Mouse (Mus musculus): Measurements from ENCODE around the gene 1110002E22Rik. TPM values are rescaled to one million over a fixed set of nuclear protein-coding genes. Genes with fewer than 3 reads are reported as not detected.

Gene 1110002E22Rik
- 0.02 and 0.06 TPM in 2 replicates for polyA plus RNA-seq (2015; fragmentation: Nextera tagmentation; extraction: Ambion mirVana)

- WGBS (ENCODE audit: insufficient replicate concordance) = 69% methylated on average over 33 of the region's 33 CpGs
- Histone ChIP-seq H3K27ac (no peak within 1 kb of the TSS), H3K4me3 (replicated peaks) (no peak within 1 kb of the TSS), H3K36me3 (no peaks in the 10 kb centered on the region), H3K27me3 (no peaks in the 10 kb centered on the region), H3K4me2 (no peak within 1 kb of the TSS), H3K9me3 (replicated peaks) (no peaks in the 10 kb centered on the region), H3K4me1 (replicated peaks) (no peaks in the 10 kb centered on the region), H3K9ac (no peak within 1 kb of the TSS)
- ATAC-seq (ENCODE audit: low read depth) = no peak
- no peak for DNase-seq
Measured at GRCm38 (mm10) chr3:138064732-138065645, at the start of gene 1110002E22Rik. Gene 1110002E22Rik (plus strand): TSS chr3:138065052.

- Histone ChIP-seq H3K4me2 (no peak overlapping the region), H3K36me3 (no peaks in the 10 kb centered on the region), H3K9ac (no peak overlapping the region), H3K27me3 (no peaks in the 10 kb centered on the region), H3K4me3 (replicated peaks) (no peak overlapping the region), H3K4me1 (replicated peaks) (no peaks in the 10 kb centered on the region), H3K27ac (no peak overlapping the region), H3K9me3 (replicated peaks) (no peaks in the 10 kb centered on the region)
- DNase-seq (no peak), ATAC-seq (ENCODE audit: low read depth) (no peak)
- 82% methylated on average over 12 of the region's 12 CpGs for WGBS (ENCODE audit: insufficient replicate concordance)
Measured at GRCm38 (mm10) chr3:138016810-138017209, 48.0 kb upstream of the 1110002E22Rik start.

- Histone ChIP-seq H3K27me3 (no peaks in the 10 kb centered on the region), H3K4me3 (replicated peaks) (no peak overlapping the region), H3K9me3 (replicated peaks) (no peaks in the 10 kb centered on the region), H3K9ac (no peak overlapping the region), H3K4me1 (replicated peaks) (no peaks in the 10 kb centered on the region), H3K4me2 (no peak overlapping the region), H3K27ac (no peak overlapping the region), H3K36me3 (no peaks in the 10 kb centered on the region)
- DNase-seq (no peak), ATAC-seq (ENCODE audit: low read depth) (no peak)
- 70% methylated on average over 4 of the region's 4 CpGs for WGBS (ENCODE audit: insufficient replicate concordance)
Measured at GRCm38 (mm10) chr3:138022003-138022402, 42.8 kb upstream of the 1110002E22Rik start.

- no peaks in the 10 kb centered on the region for H3K36me3 ChIP-seq
- no peaks in the 10 kb centered on the region for H3K4me1 ChIP-seq (replicated peaks)
- DNase-seq = no peak
- H3K9ac ChIP-seq = no peak overlapping the region
- WGBS (ENCODE audit: insufficient replicate concordance) = 59% methylated on average over 4 of the region's 4 CpGs
- no peaks in the 10 kb centered on the region for H3K9me3 ChIP-seq (replicated peaks)
- no peaks in the 10 kb centered on the region for H3K27me3 ChIP-seq
- no peak overlapping the region for H3K4me3 ChIP-seq (replicated peaks)
- H3K4me2 ChIP-seq = no peak overlapping the region
- H3K27ac ChIP-seq = no peak overlapping the region
- no peak for ATAC-seq (ENCODE audit: low read depth)
Measured at GRCm38 (mm10) chr3:138022651-138023050, 42.2 kb upstream of the 1110002E22Rik start.

GRCm38 (mm10) chr3:138026286-138026685 is 38.6 kb upstream of the 1110002E22Rik start:
- H3K4me1 ChIP-seq (replicated peaks) = no peaks in the 10 kb centered on the region
- no peaks in the 10 kb centered on the region for H3K9me3 ChIP-seq (replicated peaks)
- 35% methylated on average over 10 of the region's 10 CpGs for WGBS (ENCODE audit: insufficient replicate concordance)
- H3K27me3 ChIP-seq = 0 out of 2 replicates have a peak, but pooled peaks cover 2% of the 10 kb centered on the region
- H3K4me2 ChIP-seq = no peak overlapping the region
- no peak overlapping the region for H3K4me3 ChIP-seq (replicated peaks)
- H3K9ac ChIP-seq = no peak overlapping the region
- DNase-seq = no peak
- H3K36me3 ChIP-seq = no peaks in the 10 kb centered on the region
- ATAC-seq (ENCODE audit: low read depth) = no peak
- H3K27ac ChIP-seq = no peak overlapping the region

GRCm38 (mm10) chr3:138027575-138028362 is 37.1 kb upstream of the 1110002E22Rik start:
- H3K4me2 ChIP-seq = no peak overlapping the region
- H3K4me1 ChIP-seq (replicated peaks) = no peaks in the 10 kb centered on the region
- no peak for DNase-seq
- WGBS (ENCODE audit: insufficient replicate concordance) = 56% methylated on average over 5 of the region's 5 CpGs
- no peak overlapping the region for H3K9ac ChIP-seq
- H3K4me3 ChIP-seq (replicated peaks) = no peak overlapping the region
- H3K27me3 ChIP-seq = 0 out of 2 replicates have a peak, but pooled peaks cover 2% of the 10 kb centered on the region
- H3K27ac ChIP-seq = no peak overlapping the region
- ATAC-seq (ENCODE audit: low read depth) = no peak
- no peaks in the 10 kb centered on the region for H3K9me3 ChIP-seq (replicated peaks)
- no peaks in the 10 kb centered on the region for H3K36me3 ChIP-seq

GRCm38 (mm10) chr3:138029351-138029750 is 35.5 kb upstream of the 1110002E22Rik start:
- Histone ChIP-seq H3K9me3 (replicated peaks) (no peaks in the 10 kb centered on the region), H3K27ac (no peak overlapping the region), H3K27me3 (0 out of 2 replicates have a peak, but pooled peaks cover 2% of the 10 kb centered on the region), H3K36me3 (no peaks in the 10 kb centered on the region), H3K4me3 (replicated peaks) (no peak overlapping the region), H3K9ac (no peak overlapping the region), H3K4me1 (replicated peaks) (no peaks in the 10 kb centered on the region), H3K4me2 (no peak overlapping the region)
- ATAC-seq (ENCODE audit: low read depth) = no peak
- WGBS (ENCODE audit: insufficient replicate concordance) = 67% methylated on average over 5 of the region's 5 CpGs
- DNase-seq = no peak

- Histone ChIP-seq H3K4me3 (replicated peaks) (no peak overlapping the region), H3K36me3 (no peaks in the 10 kb centered on the region), H3K4me2 (no peak overlapping the region), H3K9ac (no peak overlapping the region), H3K9me3 (replicated peaks) (no peaks in the 10 kb centered on the region), H3K4me1 (replicated peaks) (no peaks in the 10 kb centered on the region), H3K27ac (no peak overlapping the region), H3K27me3 (0 out of 2 replicates have a peak, but pooled peaks cover 2% of the 10 kb centered on the region)
- no peak for DNase-seq
- 59% methylated on average over 6 of the region's 6 CpGs for whole genome bisulfite sequencing (ENCODE audit: insufficient replicate concordance)
- ATAC-seq (ENCODE audit: low read depth) = no peak
Measured at GRCm38 (mm10) chr3:138030563-138030962, 34.3 kb upstream of the 1110002E22Rik start.

- ATAC-seq (ENCODE audit: low read depth) = no peak
Measured at GRCm38 (mm10) chr3:138033986-138034385, 30.9 kb upstream of the 1110002E22Rik start.

GRCm38 (mm10) chr3:138040938-138041337 is 23.9 kb upstream of the 1110002E22Rik start:
- H3K27me3 ChIP-seq = no peaks in the 10 kb centered on the region
- no peak overlapping the region for H3K4me2 ChIP-seq
- DNase-seq (no peak), ATAC-seq (ENCODE audit: low read depth) (no peak)
- no peak overlapping the region for H3K27ac ChIP-seq
- H3K4me1 ChIP-seq (replicated peaks) = no peaks in the 10 kb centered on the region
- 32% methylated on average over 2 of the region's 2 CpGs for WGBS (ENCODE audit: insufficient replicate concordance)
- H3K36me3 ChIP-seq = no peaks in the 10 kb centered on the region
- no peak overlapping the region for H3K4me3 ChIP-seq (replicated peaks)
- H3K9ac ChIP-seq = no peak overlapping the region
- H3K9me3 ChIP-seq (replicated peaks) = no peaks in the 10 kb centered on the region

More at GRCm38 (mm10) chr3:138033986-138034385, 30.9 kb upstream of the 1110002E22Rik start:
- H3K9ac ChIP-seq = no peak overlapping the region
- 0 out of 2 replicates have a peak, but pooled peaks cover 2% of the 10 kb centered on the region for H3K27me3 ChIP-seq
- H3K9me3 ChIP-seq (replicated peaks) = no peaks in the 10 kb centered on the region
- H3K36me3 ChIP-seq = no peaks in the 10 kb centered on the region
- H3K4me3 ChIP-seq (replicated peaks) = no peak overlapping the region
- 49% methylated on average over 6 of the region's 6 CpGs for WGBS (ENCODE audit: insufficient replicate concordance)
- no peaks in the 10 kb centered on the region for H3K4me1 ChIP-seq (replicated peaks)
- no peak overlapping the region for H3K27ac ChIP-seq
- H3K4me2 ChIP-seq = no peak overlapping the region
- DNase-seq = no peak

GRCm38 (mm10) chr3:138041591-138042301 is 23.1 kb upstream of the 1110002E22Rik start:
- WGBS (ENCODE audit: insufficient replicate concordance) = 60% methylated on average over 3 of the region's 3 CpGs
- DNase-seq = no peak
- H3K27ac ChIP-seq = no peak overlapping the region
- H3K36me3 ChIP-seq = no peaks in the 10 kb centered on the region
- no peaks in the 10 kb centered on the region for H3K4me1 ChIP-seq (replicated peaks)
- H3K9me3 ChIP-seq (replicated peaks) = no peaks in the 10 kb centered on the region
- H3K4me3 ChIP-seq (replicated peaks) = no peak overlapping the region
- ATAC-seq (ENCODE audit: low read depth) = no peak
- no peak overlapping the region for H3K9ac ChIP-seq
- H3K27me3 ChIP-seq = no peaks in the 10 kb centered on the region
- no peak overlapping the region for H3K4me2 ChIP-seq

Measured in liver, embryonic 13.5 days (tissue).